Mouse (Mus musculus) G1E-ER4 (cell line): ENCODE measurements around the gene Scn9a. TPM values are rescaled to one million over a fixed set of nuclear protein-coding genes. Genes with fewer than 3 reads are reported as not detected.

Experiments
- GATA1 ChIP-seq: IDR thresholded peaks from one replicate; pipeline ENCODE4 v1.8.0; 2012; ENCODE audit warnings: low read length, inconsistent platforms
- polyA plus RNA-seq: library from polyadenylated mRNA; stranded (reverse); fragments of >175 nt; gene quantifications from 2 replicates; pipeline ENCODE4 v1.2.3, GENCODE M21; 2012

Gene Scn9a
- polyA plus RNA-seq: not detected in 2 replicates

DNA sequence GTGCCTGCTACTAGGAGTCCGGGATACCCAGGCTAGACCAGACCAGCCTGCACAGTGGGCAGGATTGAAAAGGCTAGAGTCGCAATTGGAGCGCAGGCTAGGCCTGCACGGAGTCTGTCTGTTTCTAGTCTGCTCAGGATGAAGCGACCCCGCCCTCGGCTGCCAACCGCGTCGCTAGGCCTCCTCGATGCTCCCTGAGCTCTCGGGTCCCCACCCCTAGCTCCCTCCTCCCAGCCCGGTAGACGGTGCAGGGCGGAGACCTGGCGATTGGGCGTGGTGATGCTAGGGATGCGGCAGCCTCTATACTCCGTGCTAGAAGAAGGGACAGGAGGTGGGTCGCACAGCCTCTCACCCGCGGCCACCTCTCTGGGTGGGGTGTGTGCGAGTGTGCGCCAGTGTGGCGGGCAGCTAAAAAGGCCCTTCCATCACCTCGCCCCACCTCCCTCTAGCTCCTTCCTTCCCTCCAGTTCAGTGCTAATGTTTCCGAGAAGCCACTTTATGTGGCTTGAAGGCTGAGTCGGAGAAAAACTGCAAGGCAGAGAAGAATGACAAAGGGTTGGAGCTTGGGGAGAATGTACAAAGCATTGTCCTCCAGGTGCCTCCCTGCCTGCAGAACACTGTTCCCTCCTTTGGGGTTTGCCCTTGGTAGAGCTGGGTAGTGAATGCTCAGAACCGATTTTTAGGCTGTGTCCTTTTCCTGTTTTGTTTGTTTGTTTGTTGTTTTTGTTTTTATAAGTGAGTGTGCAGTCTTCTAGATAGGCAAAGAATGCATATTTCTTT is at the start of gene Scn9a:
Scn9a (minus strand) TSS at position 383 of the 780 bp plus-strand sequence.
- TF ChIP-seq GATA1: no peak

DNA sequence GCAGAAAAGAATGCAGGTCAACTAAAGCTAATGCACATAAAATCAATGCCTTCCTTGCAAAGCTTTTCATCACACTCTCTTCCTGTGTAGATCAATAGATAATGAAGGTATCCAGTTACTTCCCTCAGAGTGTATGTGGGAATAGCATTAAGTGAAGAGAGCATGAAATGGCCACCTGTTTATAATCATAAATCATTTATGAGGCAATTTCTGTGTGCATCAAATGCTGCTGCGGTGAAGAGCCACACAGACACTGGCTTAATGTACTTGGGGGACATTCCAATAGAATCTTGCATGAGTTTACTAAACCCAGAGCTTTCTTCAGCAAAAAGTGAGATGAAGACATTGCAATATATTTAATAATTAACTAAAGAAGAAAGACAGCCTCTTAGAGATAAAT is 27.2 kb upstream of the Scn9a start:
- no peak for TF ChIP-seq GATA1

DNA sequence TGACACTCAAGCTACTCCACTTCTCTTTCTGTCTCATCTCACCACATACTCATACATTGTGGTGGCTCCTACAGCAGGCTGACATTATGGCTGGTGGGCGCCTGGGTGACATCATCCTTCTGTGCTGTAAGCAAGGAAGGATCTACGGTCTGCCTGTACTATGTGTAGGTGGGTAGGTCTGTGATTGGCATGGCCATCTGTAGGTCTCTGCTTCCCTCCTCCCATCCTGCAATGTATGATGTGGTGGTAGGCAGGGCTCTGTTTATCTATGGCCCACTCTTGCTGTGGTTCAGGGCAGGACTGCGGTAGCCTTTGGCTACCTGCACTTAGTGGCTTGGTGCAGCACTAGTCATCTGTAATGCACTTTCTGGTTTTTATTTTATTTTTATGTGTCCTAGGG is 21.7 kb upstream of the Scn9a start:
- TF ChIP-seq GATA1: no peak

DNA sequence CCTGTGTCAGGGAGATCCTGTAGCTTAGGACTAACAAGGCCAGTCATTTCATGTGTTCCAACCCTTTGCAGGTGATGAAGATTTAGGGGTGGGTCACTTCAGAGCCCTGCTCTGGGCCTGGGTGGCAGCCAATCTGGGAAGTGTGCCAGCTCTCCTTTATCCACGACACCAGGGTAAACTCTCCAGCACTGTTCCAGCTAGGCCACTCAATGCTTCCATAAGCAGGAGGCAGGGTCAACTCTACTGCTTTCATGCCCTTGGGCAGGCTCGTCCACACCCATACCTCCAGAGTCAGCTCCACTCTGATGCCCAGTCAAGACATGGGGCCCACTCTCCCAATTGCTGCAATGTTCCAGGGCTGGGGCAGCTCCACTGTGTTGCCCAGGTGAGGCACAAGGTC is 20.7 kb upstream of the Scn9a start:
- TF ChIP-seq GATA1: no peak

DNA sequence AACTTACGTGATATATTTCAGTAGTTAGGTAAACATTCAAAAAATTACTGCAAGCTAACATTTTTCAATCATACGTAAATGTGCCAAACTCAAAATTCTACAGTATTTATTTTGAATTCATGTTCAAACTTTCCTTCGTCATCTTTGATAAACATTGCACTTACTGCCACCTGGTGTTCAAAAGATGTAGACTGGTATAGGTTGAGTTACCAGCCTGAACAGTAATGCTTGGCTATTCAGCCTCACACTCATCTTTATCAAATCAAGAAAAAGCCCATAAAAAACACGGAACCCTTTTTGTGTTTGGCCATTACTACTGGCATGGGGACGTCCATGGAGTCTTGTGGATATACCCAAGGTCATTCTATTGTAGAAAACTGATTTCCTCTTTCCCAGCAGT is 9.6 kb upstream of the Scn9a start:
- TF ChIP-seq GATA1: no peak

DNA sequence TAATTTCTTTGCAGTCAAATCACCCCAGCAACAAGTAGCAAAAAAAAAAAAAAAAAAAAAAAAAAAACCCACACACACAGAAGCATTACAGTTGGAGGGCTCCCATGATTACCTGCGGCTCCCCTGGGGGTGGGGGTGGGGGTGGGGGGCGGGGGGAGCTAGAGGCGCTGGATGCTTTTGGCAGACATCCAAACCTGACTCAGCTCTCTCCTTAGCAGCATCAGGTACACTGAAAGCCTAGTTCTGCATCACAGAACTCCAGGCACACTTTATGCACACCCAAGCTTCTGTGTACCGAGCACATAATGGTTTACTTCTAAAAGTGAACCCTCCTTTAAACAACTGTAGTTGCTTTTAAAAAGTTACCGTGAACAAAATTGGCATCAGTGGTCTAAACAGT is 2.0 kb downstream of the Scn9a start:
- no peak for TF ChIP-seq GATA1

DNA sequence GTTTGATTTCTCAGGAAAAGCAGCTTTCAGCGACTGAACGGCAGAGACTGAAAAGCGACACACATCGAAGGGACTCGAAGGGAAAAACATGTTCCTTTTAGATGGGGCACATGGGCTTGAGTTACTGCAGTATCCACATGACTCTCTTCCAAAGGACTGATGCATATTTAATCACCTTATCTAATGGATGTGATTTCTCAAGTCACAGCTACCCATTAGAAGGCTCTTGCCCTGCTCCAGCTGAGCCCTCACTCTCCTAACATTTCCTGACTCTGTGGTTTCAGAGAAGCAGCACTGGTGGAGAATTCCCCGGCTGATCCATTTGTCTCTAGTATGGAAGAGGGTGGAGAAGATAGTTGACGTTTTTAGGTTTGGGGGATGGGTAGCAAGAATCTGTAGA is 23.7 kb downstream of the Scn9a start:
- no peak for TF ChIP-seq GATA1

DNA sequence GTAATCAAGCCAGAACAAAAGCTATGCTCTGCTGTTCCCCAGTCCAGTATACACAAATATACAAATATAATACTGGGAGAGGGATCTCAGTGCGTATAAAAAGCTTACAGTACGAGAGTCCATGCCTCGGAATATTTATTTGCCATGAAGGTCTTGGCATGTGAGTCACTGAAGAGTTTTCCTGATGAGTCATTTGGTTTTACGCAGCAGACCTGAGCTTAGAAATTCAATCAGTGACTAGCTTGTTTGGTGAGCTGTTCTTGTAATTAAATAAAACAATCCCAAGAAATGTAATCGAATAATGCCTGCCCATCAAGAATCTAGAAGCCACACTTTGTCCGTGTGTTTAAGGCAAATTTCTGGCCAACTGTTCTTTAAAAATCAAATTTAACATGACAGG is 37.4 kb downstream of the Scn9a start:
- TF ChIP-seq GATA1: no peak

DNA sequence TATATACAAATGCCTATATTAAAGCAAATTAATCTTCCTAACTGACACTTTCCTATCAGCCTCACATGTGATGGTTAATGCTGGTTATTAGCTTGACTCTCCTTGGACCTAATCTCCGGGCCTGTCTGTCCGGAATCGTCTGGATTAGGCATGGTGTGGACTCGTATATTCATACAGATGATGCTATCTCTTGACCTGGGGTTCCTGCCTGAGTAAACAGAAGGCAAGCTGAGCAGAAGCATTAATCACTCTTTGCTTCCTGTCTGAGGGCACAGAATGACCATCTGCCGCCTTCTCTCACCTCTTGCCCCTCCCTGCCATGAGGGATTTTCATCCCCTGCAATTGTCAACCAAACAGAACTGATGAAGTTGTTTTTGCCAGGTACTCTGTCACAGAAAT is 38.6 kb downstream of the Scn9a start:
- no peak for TF ChIP-seq GATA1

DNA sequence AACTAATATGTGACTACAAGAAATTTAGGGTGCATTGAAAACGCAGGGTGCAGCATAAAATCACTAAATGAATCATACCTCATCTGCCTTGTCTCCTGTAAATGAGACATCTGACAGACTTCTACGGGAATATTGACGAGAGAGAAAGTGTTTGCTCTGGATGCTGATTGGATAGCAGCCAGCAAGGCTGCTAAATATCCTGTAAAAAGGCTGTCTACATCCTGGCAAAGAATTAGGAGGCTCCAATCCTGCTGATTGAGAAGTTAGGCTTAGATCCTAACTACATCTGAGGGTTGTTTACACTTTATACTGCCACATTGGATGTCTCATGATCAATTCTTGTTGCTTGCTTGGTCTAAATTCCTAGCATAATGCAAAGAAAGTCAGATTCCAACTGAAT is 44.6 kb downstream of the Scn9a start:
- no peak for TF ChIP-seq GATA1

DNA sequence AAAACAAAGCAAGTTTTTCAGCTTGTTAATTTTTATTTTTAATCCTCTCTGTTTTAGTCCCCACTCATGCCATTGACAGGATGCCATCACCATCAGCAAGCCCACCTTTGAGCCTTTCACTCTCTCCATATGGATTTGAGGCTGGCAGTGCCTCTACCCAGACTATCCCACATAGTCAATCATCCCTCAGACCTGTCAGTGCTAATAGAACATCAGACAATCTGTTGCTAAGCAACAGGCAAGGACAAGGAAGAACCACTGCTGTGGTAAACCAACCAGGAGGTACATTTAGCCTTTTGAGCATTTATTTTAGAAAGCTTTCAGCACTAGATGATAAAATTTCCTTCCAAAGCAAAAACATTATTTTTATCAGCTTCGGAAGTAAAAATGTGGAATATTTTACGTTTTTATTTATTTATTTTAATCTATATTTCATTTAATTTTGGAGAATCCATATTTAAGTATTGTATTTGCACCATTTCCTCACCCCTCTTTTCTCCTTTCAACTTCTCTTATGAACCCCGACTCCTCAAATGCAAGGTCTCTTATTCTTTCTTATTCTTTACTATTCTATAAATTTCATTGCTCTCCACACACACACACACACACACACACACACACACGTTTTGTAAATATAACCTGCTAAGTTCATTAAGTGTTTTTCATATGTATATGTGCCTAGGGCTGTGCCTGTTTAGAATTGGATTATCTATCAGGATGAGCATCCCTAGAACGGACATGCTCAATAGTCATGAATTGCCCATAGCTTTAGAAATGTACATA is 54.5 kb downstream of the Scn9a start:
- no peak for TF ChIP-seq GATA1

DNA sequence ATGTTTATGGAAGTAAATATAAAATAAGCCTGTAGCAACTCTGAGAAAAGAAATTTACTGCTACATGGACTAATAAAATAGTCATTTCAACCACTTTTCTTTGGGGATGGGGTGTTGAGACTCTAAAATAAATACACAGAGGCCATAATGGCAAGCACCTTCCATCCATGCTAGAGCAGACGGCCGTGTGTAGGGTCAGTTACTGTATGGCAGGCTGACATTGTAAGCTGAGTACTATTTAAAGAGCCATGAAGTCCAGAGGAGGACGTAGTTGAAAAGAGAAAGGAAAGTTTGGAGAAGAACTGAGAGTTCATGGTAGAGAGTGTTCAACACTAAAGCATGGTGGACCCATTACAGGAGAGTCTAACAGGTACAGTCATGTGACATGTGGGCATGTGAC is 86.5 kb downstream of the Scn9a start:
- no peak for TF ChIP-seq GATA1

DNA sequence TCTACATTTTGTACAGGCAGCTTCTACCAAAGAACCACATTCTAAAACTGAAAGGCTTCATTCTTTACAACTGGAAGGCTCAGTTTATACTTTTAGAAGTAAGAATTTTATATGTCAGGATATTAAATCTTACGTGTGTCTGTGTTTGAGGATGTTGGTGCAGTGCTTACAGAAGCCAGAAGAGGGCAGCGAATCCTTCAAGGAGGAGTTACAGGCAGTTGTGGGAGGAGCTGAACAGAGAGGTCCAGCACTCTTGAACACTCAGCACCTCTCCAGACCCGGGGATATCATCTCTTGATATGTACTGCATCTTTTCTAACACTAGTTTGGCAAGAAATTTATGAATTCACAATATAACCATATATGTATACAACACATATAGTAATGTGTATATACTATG is 114.8 kb downstream of the Scn9a start:
- no peak for TF ChIP-seq GATA1

DNA sequence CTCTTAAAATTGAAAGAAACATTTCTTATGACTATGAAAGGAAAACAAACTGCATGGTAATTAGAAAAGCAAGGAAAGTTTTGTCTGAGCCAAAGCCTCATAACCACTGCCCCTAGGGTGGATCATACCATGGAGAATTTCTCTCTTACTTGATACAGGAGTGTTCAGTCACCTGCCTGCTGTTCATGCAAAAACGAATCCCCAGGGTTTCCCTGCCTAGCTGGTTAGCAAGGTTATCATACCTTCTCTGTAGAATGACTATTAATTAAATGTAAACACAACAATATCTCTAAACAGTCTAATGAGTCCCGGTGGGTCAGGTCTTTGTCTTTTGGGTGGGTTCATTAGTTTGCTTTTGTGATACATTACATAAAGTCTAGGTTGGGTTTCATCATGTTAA is 123.3 kb downstream of the Scn9a start:
- TF ChIP-seq GATA1: no peak

DNA sequence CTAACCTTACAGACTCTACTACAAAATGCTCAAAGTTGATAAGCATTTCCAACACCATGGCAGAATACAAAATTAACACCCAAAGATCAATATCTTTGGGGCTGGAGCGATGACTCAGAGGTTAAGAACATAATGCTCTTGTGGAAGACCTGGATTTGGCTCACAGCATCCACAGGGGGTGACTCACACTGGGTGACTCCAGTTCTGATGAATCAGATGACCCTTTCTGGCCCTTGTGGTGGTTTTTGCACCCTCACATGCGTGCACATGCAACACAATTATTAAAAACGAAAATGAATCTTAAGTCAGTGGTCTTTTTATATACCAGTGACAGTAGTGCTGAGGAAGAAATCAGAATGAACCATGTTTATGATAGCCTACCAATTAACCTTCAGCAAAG is 126.7 kb downstream of the Scn9a start:
- no peak for TF ChIP-seq GATA1

DNA sequence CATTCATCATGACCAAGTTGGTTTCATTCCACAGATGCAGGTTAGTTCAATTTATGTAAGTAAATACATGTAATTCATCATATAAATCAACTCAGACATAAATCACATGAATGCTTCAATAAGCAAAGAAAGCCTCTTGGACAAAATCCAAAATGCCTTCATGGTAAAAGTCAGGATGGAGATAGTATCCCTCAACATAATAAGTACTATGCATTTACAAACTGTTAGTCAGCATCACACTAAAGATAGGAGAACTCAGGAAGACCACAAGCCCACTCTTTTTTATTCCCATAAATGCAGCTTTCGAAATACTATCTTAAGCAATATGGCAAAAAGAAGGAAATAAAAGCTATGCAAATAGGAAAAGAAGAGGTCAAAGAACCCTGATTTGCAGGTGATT is 127.1 kb downstream of the Scn9a start:
- no peak for TF ChIP-seq GATA1

DNA sequence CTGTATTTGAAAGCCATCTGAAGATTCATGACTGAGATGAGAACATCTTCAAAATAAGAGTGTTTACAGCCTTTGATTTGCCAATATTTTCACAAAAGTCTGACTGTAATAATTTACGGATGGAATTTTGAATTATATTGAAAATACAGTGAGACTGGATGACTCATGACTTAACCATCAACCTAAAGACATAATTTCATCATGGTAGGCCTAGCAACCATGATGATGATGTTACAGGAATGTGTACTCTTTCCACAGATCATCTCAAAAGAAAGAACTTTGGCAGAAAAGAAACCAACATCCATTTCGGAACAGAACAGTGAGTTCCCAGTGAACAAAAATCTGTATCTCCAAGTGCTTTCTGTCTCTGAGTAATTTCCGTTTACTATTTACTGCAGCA is 132.6 kb downstream of the Scn9a start:
- no peak for TF ChIP-seq GATA1
